Mouse (Mus musculus): ENCODE measurements around the gene Lmf2. TPM values are rescaled to one million over a fixed set of nuclear protein-coding genes. Genes with fewer than 3 reads are reported as not detected.

Gene Lmf2
- polyA plus RNA-seq, 1 experiment from 2014 or later = 67.9 TPM

- Histone ChIP-seq H3K27ac (no peak overlapping the region), H3K36me3 (no peaks in the 10 kb centered on the region), H3K9ac (no peak overlapping the region), H3K4me3 (replicated peaks) (no peak overlapping the region), H3K4me2 (no peak overlapping the region), H3K9me3 (replicated peaks) (no peaks in the 10 kb centered on the region), H3K4me1 (no peaks in the 10 kb centered on the region), H3K27me3 (no peaks in the 10 kb centered on the region)
- 85% methylated on average over 14 of the region's 14 CpGs for WGBS
- no peak for ATAC-seq (replicated peaks; ENCODE audit: low FRiP score)
These were observed 19.0 kb downstream of the Lmf2 start for GRCm38 (mm10) chr15:89336422-89336821.

GRCm38 (mm10) chr15:89334774-89335537, 20.5 kb downstream of the Lmf2 start:
- no peak overlapping the region for H3K9ac ChIP-seq
- H3K4me2 ChIP-seq = no peak overlapping the region
- WGBS = 79% methylated on average over 17 of the region's 17 CpGs
- no peaks in the 10 kb centered on the region for H3K9me3 ChIP-seq (replicated peaks)
- ATAC-seq (replicated peaks; ENCODE audit: low FRiP score) = no peak
- no peaks in the 10 kb centered on the region for H3K36me3 ChIP-seq
- H3K4me1 ChIP-seq = no peaks in the 10 kb centered on the region
- no peaks in the 10 kb centered on the region for H3K27me3 ChIP-seq
- no peak overlapping the region for H3K27ac ChIP-seq
- H3K4me3 ChIP-seq (replicated peaks) = no peak overlapping the region

GRCm38 (mm10) chr15:89334271-89334670, 21.2 kb downstream of the Lmf2 start, which contains the start of gene Miox:
Gene Miox (plus strand): TSS chr15:89334398.
- no peak within 1 kb of the TSS for H3K4me3 ChIP-seq (replicated peaks)

GRCm38 (mm10) chr15:89326441-89326840, 29.0 kb downstream of the Lmf2 start:
- Histone ChIP-seq H3K27ac (no peak overlapping the region), H3K9ac (no peak overlapping the region), H3K4me2 (no peak overlapping the region), H3K27me3 (peaks cover 14% of the 10 kb centered on the region; the same call in 1 of the 2 replicates), H3K4me1 (peaks cover 8% of the 10 kb centered on the region), H3K9me3 (replicated peaks) (no peaks in the 10 kb centered on the region), H3K4me3 (replicated peaks) (no peak overlapping the region), H3K36me3 (no peaks in the 10 kb centered on the region)
- no peak for ATAC-seq (replicated peaks; ENCODE audit: low FRiP score)
- WGBS = 46% methylated on average over 5 of the region's 5 CpGs

More at GRCm38 (mm10) chr15:89334271-89334670, 21.2 kb downstream of the Lmf2 start, which contains the start of gene Miox:
- Histone ChIP-seq H3K27ac (no peak within 1 kb of the TSS), H3K9me3 (replicated peaks) (no peaks in the 10 kb centered on the region), H3K27me3 (no peaks in the 10 kb centered on the region), H3K9ac (no peak within 1 kb of the TSS), H3K4me2 (no peak within 1 kb of the TSS), H3K36me3 (no peaks in the 10 kb centered on the region), H3K4me1 (no peaks in the 10 kb centered on the region)
- no peak for ATAC-seq (replicated peaks; ENCODE audit: low FRiP score)
- 81% methylated on average over 7 of the region's 7 CpGs for WGBS

- peaks cover 17% of the 10 kb centered on the region; the same call in 1 of the 2 replicates for H3K27me3 ChIP-seq
- H3K36me3 ChIP-seq = no peaks in the 10 kb centered on the region
- H3K4me3 ChIP-seq (replicated peaks) = no peak overlapping the region
- WGBS = 78% methylated on average over 4 of the region's 4 CpGs
- no peak for ATAC-seq (replicated peaks; ENCODE audit: low FRiP score)
- no peaks in the 10 kb centered on the region for H3K9me3 ChIP-seq (replicated peaks)
- H3K4me1 ChIP-seq = peaks cover 8% of the 10 kb centered on the region
- H3K9ac ChIP-seq = no peak overlapping the region
- H3K4me2 ChIP-seq = no peak overlapping the region
- H3K27ac ChIP-seq = no peak overlapping the region
These were observed 31.8 kb downstream of the Lmf2 start for GRCm38 (mm10) chr15:89323656-89324055.

GRCm38 (mm10) chr15:89322670-89323522, 32.6 kb downstream of the Lmf2 start, which contains the start of gene Adm2:
Gene Adm2 (plus strand): TSS chr15:89322720.
- Histone ChIP-seq H3K36me3 (no peaks in the 10 kb centered on the region), H3K4me3 (replicated peaks) (peak within 1 kb of the TSS; percentile 32), H3K27me3 (peaks cover 17% of the 10 kb centered on the region; the same call in 1 of the 2 replicates), H3K27ac (no peak within 1 kb of the TSS), H3K9ac (0 out of 2 replicates have a peak within 1 kb of the TSS, but pooled peaks have one; percentile 4), H3K4me1 (peaks cover 8% of the 10 kb centered on the region), H3K4me2 (peak within 1 kb of the TSS; percentile 59), H3K9me3 (replicated peaks) (no peaks in the 10 kb centered on the region)
- peak; percentile 53 for ATAC-seq (replicated peaks; ENCODE audit: low FRiP score)
- WGBS = 4% methylated on average over 26 of the region's 26 CpGs

- peaks cover 17% of the 10 kb centered on the region; the same call in 1 of the 2 replicates for H3K27me3 ChIP-seq
- no peak overlapping the region for H3K9ac ChIP-seq
- peaks cover 8% of the 10 kb centered on the region for H3K4me1 ChIP-seq
- no peak overlapping the region for H3K4me2 ChIP-seq
- no peak overlapping the region for H3K4me3 ChIP-seq (replicated peaks)
- WGBS = 83% methylated on average over 8 of the region's 8 CpGs
- ATAC-seq (replicated peaks; ENCODE audit: low FRiP score) = no peak
- H3K27ac ChIP-seq = no peak overlapping the region
- no peaks in the 10 kb centered on the region for H3K9me3 ChIP-seq (replicated peaks)
- no peaks in the 10 kb centered on the region for H3K36me3 ChIP-seq
These were observed 34.2 kb downstream of the Lmf2 start for GRCm38 (mm10) chr15:89321264-89321663.

GRCm38 (mm10) chr15:89316146-89316545, 39.3 kb downstream of the Lmf2 start:
- H3K9me3 ChIP-seq (replicated peaks) = no peaks in the 10 kb centered on the region
- H3K4me2 ChIP-seq = 0 out of 2 replicates have a peak overlapping the region, but pooled peaks have one; percentile 64
- 75% methylated on average over 11 of the region's 11 CpGs for WGBS
- no peaks in the 10 kb centered on the region for H3K27me3 ChIP-seq
- H3K36me3 ChIP-seq = no peaks in the 10 kb centered on the region
- H3K4me1 ChIP-seq = peaks cover 25% of the 10 kb centered on the region
- H3K9ac ChIP-seq = no peak overlapping the region
- ATAC-seq (replicated peaks; ENCODE audit: low FRiP score) = no peak
- no peak overlapping the region for H3K27ac ChIP-seq
- peak overlapping the region; percentile 79; the same call in 1 of the 2 replicates for H3K4me3 ChIP-seq (replicated peaks)

GRCm38 (mm10) chr15:89315190-89315731, 40.2 kb downstream of the Lmf2 start, which contains the start of gene Sbf1:
Gene Sbf1 (minus strand): TSS chr15:89315311.
- under 1% methylated on average over 37 of the region's 37 CpGs for WGBS
- no peaks in the 10 kb centered on the region for H3K9me3 ChIP-seq (replicated peaks)
- peak; percentile 100 for ATAC-seq (replicated peaks; ENCODE audit: low FRiP score)
- no peaks in the 10 kb centered on the region for H3K27me3 ChIP-seq
- H3K36me3 ChIP-seq = no peaks in the 10 kb centered on the region
- peak within 1 kb of the TSS; percentile 79 for H3K4me3 ChIP-seq (replicated peaks)
- peaks cover 31% of the 10 kb centered on the region for H3K4me1 ChIP-seq
- H3K9ac ChIP-seq = peak within 1 kb of the TSS; percentile 86
- H3K4me2 ChIP-seq = peak within 1 kb of the TSS; percentile 64
- H3K27ac ChIP-seq = peak within 1 kb of the TSS; percentile 74

GRCm38 (mm10) chr15:89314511-89315189, 40.8 kb downstream of the Lmf2 start:
- WGBS = under 1% methylated on average over 58 of the region's 58 CpGs
- peak overlapping the region; percentile 64 for H3K4me2 ChIP-seq
- H3K27ac ChIP-seq = peak overlapping the region; percentile 42; the same call in 1 of the 2 replicates

GRCm38 (mm10) chr15:89314107-89314506, 41.4 kb downstream of the Lmf2 start:
- ATAC-seq (replicated peaks; ENCODE audit: low FRiP score) = no peak
- no peak overlapping the region for H3K27ac ChIP-seq
- H3K4me3 ChIP-seq (replicated peaks) = peak overlapping the region; percentile 79
- no peaks in the 10 kb centered on the region for H3K9me3 ChIP-seq (replicated peaks)
- WGBS = 32% methylated on average over 3 of the region's 3 CpGs
- peak overlapping the region; percentile 86 for H3K9ac ChIP-seq
- H3K4me1 ChIP-seq = peaks cover 38% of the 10 kb centered on the region
- no peaks in the 10 kb centered on the region for H3K36me3 ChIP-seq
- H3K27me3 ChIP-seq = no peaks in the 10 kb centered on the region
- H3K4me2 ChIP-seq = peak overlapping the region; percentile 64

More at GRCm38 (mm10) chr15:89314511-89315189, 40.8 kb downstream of the Lmf2 start:
- Histone ChIP-seq H3K4me1 (peaks cover 35% of the 10 kb centered on the region), H3K4me3 (replicated peaks) (peak overlapping the region; percentile 79), H3K27me3 (no peaks in the 10 kb centered on the region), H3K36me3 (no peaks in the 10 kb centered on the region), H3K9me3 (replicated peaks) (no peaks in the 10 kb centered on the region), H3K9ac (peak overlapping the region; percentile 86)
- ATAC-seq (replicated peaks; ENCODE audit: low FRiP score) = peak; percentile 61
